Comparison of ENCODE assay signal across 8 mouse cellular contexts in the genomic region with DNA sequence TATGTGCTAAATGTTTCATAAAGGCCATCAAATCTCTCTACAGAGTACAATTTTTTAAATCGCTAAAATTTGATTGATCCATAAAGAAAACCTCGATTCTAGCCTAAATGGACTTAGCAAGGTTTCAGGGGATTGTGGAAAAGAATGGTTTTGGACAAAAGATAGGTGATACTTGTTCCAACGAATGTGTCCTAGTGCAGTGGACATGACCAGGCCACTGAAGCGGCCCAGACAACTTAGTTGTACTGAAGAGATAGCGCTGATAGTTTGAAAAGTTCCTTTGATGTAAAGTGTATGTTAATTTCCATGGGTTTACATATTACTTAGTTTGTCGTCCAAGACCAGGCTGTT. TPM values are rescaled to one million over a fixed set of nuclear protein-coding genes. Genes with fewer than 3 reads are reported as not detected.
DNase-seq lines count a peak whose midpoint lies in the region; ATAC-seq and TF ChIP-seq lines count a peak whose summit lies in the region.

No protein-coding gene starts in this region.

- peak overlapping the region; percentile 77 for H3K4me3 ChIP-seq in gastrocnemius, adult 2 months
- H3K4me3 ChIP-seq in thymus, adult 2 months (ENCODE audit: control insufficient read depth, insufficient read depth, low read length): peak overlapping the region; percentile 82
- H3K4me3 ChIP-seq in liver, embryonic 12.5 days: peak overlapping the region; percentile 96

- peak overlapping the region; percentile 76 for H3K4me2 ChIP-seq in liver, embryonic 12.5 days

- no peak for TF ChIP-seq CTCF in gastrocnemius, adult 2 months (IDR thresholded peaks at IDR 0.05)
- no peak for TF ChIP-seq CTCF in thymus, adult 2 months (IDR thresholded peaks at IDR 0.05; ENCODE audit: borderline replicate concordance, control insufficient read depth, extremely low read depth, insufficient read depth, low read length, poor library complexity)

- no peak for ATAC-seq in liver, embryonic 12.5 days

- TF ChIP-seq POLR2A in thymus, adult 2 months (IDR thresholded peaks at IDR 0.05; ENCODE audit: control insufficient read depth, extremely low read depth, insufficient read depth, low read length, poor library complexity): no peak

- H3K4me1 ChIP-seq in thymus, adult 2 months (replicated peaks; ENCODE audit: control insufficient read depth, insufficient read depth, low read length): peaks cover 5% of the 10 kb centered on the region
- H3K4me1 ChIP-seq in liver, embryonic 12.5 days: peaks cover 42% of the 10 kb centered on the region

- H3K9me3 ChIP-seq in liver, embryonic 12.5 days (replicated peaks): no peaks in the 10 kb centered on the region

- peak overlapping the region; percentile 76 for H3K9ac ChIP-seq in liver, embryonic 12.5 days

- peak overlapping the region; percentile 86 for H3K27ac ChIP-seq in gastrocnemius, adult 2 months
- H3K27ac ChIP-seq in thymus, adult 2 months (ENCODE audit: control insufficient read depth, insufficient read depth, low read length): no peak overlapping the region
- H3K27ac ChIP-seq in liver, embryonic 12.5 days: peak overlapping the region; percentile 85

- no peaks in the 10 kb centered on the region for H3K36me3 ChIP-seq in thymus, adult 2 months (ENCODE audit: control insufficient read depth, insufficient read depth, low read length)
- H3K36me3 ChIP-seq in liver, embryonic 12.5 days: peaks cover 8% of the 10 kb centered on the region; the same call in 1 of the 2 replicates

- intact Hi-C loops in gastrocnemius, adult 2 months (cut with DNase I): loop anchor here (10.0 kb wide), 2 partner anchors 332 to 732 kb away; partner anchors contain the start of gene Zcchc2
- intact Hi-C loops in left cerebral cortex, postnatal 25 days (cut with DNase I): loop anchor here (5.0 kb wide), 1 partner anchor 330 kb away; the partner anchor contains the start of gene Zcchc2

- H3K27me3 ChIP-seq in thymus, adult 2 months (ENCODE audit: control insufficient read depth, insufficient read depth, low read length): no peaks in the 10 kb centered on the region
- no peaks in the 10 kb centered on the region for H3K27me3 ChIP-seq in liver, embryonic 12.5 days (replicated peaks)

- WGBS in thymus, adult 2 months: 10% methylated on average over 6 of the region's 6 CpGs
- WGBS in liver, embryonic 12.5 days (ENCODE audit: insufficient replicate concordance): 1% methylated on average over 6 of the region's 6 CpGs

- no peak for DNase-seq in gastrocnemius, adult 2 months
- no peak for DNase-seq in gastrocnemius, adult 8-10 months (ENCODE audit: low spot score in 2 of 2)
- DNase-seq in thymus, adult 2 months: no peak
- no peak for DNase-seq in thymus, adult 18-20 months
- no peak for DNase-seq in left cerebral cortex, postnatal 25 days (ENCODE audit: low spot score in 2 of 2)
- no peak for DNase-seq in layer of hippocampus, postnatal 14 days (ENCODE audit: low spot score in 2 of 2)
- no peak for DNase-seq in layer of hippocampus, adult 9-11 months

RNA-seq across cellular contexts. Expression of gene Pign, which starts 0.7 kb away (rescaled TPM):
- total RNA-seq in gastrocnemius, adult 2 months (2021): 10 to 100 TPM in 1 of 2 experiments, 1 to 10 TPM in 1; 6.8 to 11.2 TPM
- total RNA-seq in gastrocnemius, adult 8-10 months (2022): 10 to 100 TPM in 1 of 4 experiments, 1 to 10 TPM in 3; 7.5 to 11.2 (median 8.3) TPM
- 17.2 and 17.7 TPM in 2 replicates for polyA plus RNA-seq in thymus, adult 2 months (2012; rRNA removed)
- 9.5 and 9.7 TPM in 2 replicates for polyA plus RNA-seq in liver, embryonic 12.5 days (2016; fragmentation: Nextera tagmentation; extraction: Ambion mirVana)
- 10 to 100 TPM; 12.9 to 17.8 TPM for total RNA-seq in left cerebral cortex, postnatal 25 days (2021)
- total RNA-seq in layer of hippocampus, postnatal 14 days (2021): 10 to 100 TPM; 16.3 to 22.8 TPM

RNA-seq across cellular contexts. Expression of gene Relch, which starts 0.9 kb away (rescaled TPM):
- 10 to 100 TPM in 1 of 2 experiments, 1 to 10 TPM in 1; 9.6 to 11.3 TPM for total RNA-seq in gastrocnemius, adult 2 months (2021)
- 10 to 100 TPM in 1 of 4 experiments, 1 to 10 TPM in 3; 7.3 to 10.3 (median 8.8) TPM for total RNA-seq in gastrocnemius, adult 8-10 months (2022)
- 40.4 and 41.4 TPM in 2 replicates for polyA plus RNA-seq in thymus, adult 2 months (2012; rRNA removed)
- polyA plus RNA-seq in liver, embryonic 12.5 days (2016; fragmentation: Nextera tagmentation; extraction: Ambion mirVana): 19.1 and 21.6 TPM in 2 replicates
- 10 to 100 TPM; 90.5 to 96.5 TPM for total RNA-seq in left cerebral cortex, postnatal 25 days (2021)
- 100 to 1,000 TPM; 102 to 107 TPM for total RNA-seq in layer of hippocampus, postnatal 14 days (2021)

Comparison
In these comparisons a context has a peak if more than half of its experiments do, and no peak if none do; other contexts are left out.
1. RNA of gene Relch, which starts 0.9 kb away (total RNA-seq): 102 to 107 TPM in layer of hippocampus, postnatal 14 days and 90.5 to 96.5 TPM in left cerebral cortex, postnatal 25 days; 9.6 to 11.3 TPM in gastrocnemius, adult 2 months and 7.3 to 10.3 TPM in gastrocnemius, adult 8-10 months; every median in the first group is over 4 times any median in the second.
2. Peak in every context shown above with its lines, with median percentiles within 50 percentile points of each other: H3K4me3 ChIP-seq.